Mouse (Mus musculus) midbrain, embryonic 14.5 days (tissue): Measurements from ENCODE around the gene Immt. TPM values are rescaled to one million over a fixed set of nuclear protein-coding genes. Genes with fewer than 3 reads are reported as not detected.

ENCODE experiments used
- ATAC-seq: fragments of 200-750 bp; cut with Nextera tagmentation; 2 replicates; pipeline ENCODE4 v1.8.0; 2017; ENCODE audit warnings: moderate number of reproducible peaks, moderate library complexity; ENCODE audit not compliant: low FRiP score, low TSS enrichment
- DNase-seq: peaks from one replicate; pipeline ENCODE4 v3.0.0-alpha.2; 2015
- H3K27ac ChIP-seq: fragments of 300-500 bp; sonication (generic); replicated peaks from 2 replicates; pipeline ENCODE4 v1.5.1; 2014; ENCODE audit warnings: mild to moderate bottlenecking, low read depth, low read length, moderate library complexity
- H3K27me3 ChIP-seq: fragments of 300-500 bp; sonication (generic); 2 replicates; pipeline ENCODE4 v1.6.1; 2014; ENCODE audit warnings: low read length, control low read depth, mixed read lengths; ENCODE audit not compliant: control insufficient read depth, insufficient read depth
- H3K36me3 ChIP-seq: fragments of 300-500 bp; sonication (generic); 2 replicates; pipeline ENCODE4 v1.6.1; 2014; ENCODE audit warnings: low read length, control low read depth; ENCODE audit not compliant: control insufficient read depth, insufficient read depth
- H3K4me1 ChIP-seq: fragments of 300-500 bp; sonication (generic); 2 replicates; pipeline ENCODE4 v1.6.1; 2014; ENCODE audit warnings: mild to moderate bottlenecking, antibody characterized with exemption, low read length, control low read depth; ENCODE audit not compliant: control insufficient read depth, insufficient read depth
- H3K4me2 ChIP-seq: fragments of 300-500 bp; sonication (generic); 2 replicates; pipeline ENCODE4 v1.6.1; 2014; ENCODE audit warnings: mild to moderate bottlenecking, low read length, moderate library complexity
- H3K4me3 ChIP-seq: fragments of 300-500 bp; sonication (generic); replicated peaks from 2 replicates; pipeline ENCODE4 v1.5.1; 2014; ENCODE audit warnings: low read depth, low read length
- H3K9ac ChIP-seq: fragments of 300-500 bp; sonication (generic); replicated peaks from 2 replicates; pipeline ENCODE4 v1.6.1; 2014; ENCODE audit warnings: mild to moderate bottlenecking, low read length, moderate library complexity
- H3K9me3 ChIP-seq: fragments of 300-500 bp; sonication (generic); 2 replicates; pipeline ENCODE4 v1.6.1; 2016; ENCODE audit warnings: low read length, control low read depth, mixed read lengths; ENCODE audit not compliant: control insufficient read depth
- WGBS: fragments of 180-500 bp; shearing (Covaris S2); extraction: QIAGEN DNeasy Blood & Tissue Kit; methylation state at CpG from one replicate; pipeline ENCODE4 v1.1.7; 2014; 5-methylcytosine and 5-hydroxymethylcytosine counted together
- polyA plus RNA-seq: library from polyadenylated mRNA; unstranded; fragments of >200 nt; fragmentation: Nextera tagmentation; extraction: Ambion mirVana; gene quantifications from 2 replicates; pipeline ENCODE4 v1.2.1, GENCODE M21; 2014

Immt gene
- polyA plus RNA-seq, 1 experiment from 2014 or later, result 173 TPM

GRCm38 (mm10) chr6:71804061-71804829, 26.9 kb upstream of the Immt start:
- Histone ChIP-seq H3K36me3 (peaks cover 37% of the 10 kb centered on the region), H3K4me2 (no peak overlapping the region), H3K27ac (peak overlapping the region; percentile 33; the same call in 1 of the 2 replicates), H3K9ac (no peak overlapping the region), H3K27me3 (no peaks in the 10 kb centered on the region), H3K4me1 (no peaks in the 10 kb centered on the region), H3K4me3 (no peak overlapping the region), H3K9me3 (no peaks in the 10 kb centered on the region)
- 26% methylated on average over 12 of the region's 12 CpGs for WGBS
- DNase-seq (peak; percentile 91), ATAC-seq (peak; percentile 82)

GRCm38 (mm10) chr6:71806713-71807112, 24.4 kb upstream of the Immt start:
- Histone ChIP-seq H3K9ac (no peak overlapping the region), H3K4me2 (no peak overlapping the region), H3K27me3 (no peaks in the 10 kb centered on the region), H3K36me3 (peaks cover 50% of the 10 kb centered on the region), H3K27ac (no peak overlapping the region), H3K4me3 (no peak overlapping the region), H3K4me1 (no peaks in the 10 kb centered on the region), H3K9me3 (no peaks in the 10 kb centered on the region)
- 91% methylated on average over 1 of the region's 1 CpGs for WGBS
- DNase-seq (no peak), ATAC-seq (no peak)

GRCm38 (mm10) chr6:71809890-71810289, 21.2 kb upstream of the Immt start:
- H3K27me3 ChIP-seq, result no peaks in the 10 kb centered on the region
- H3K9ac ChIP-seq, result no peak overlapping the region
- H3K27ac ChIP-seq, result no peak overlapping the region
- H3K9me3 ChIP-seq, result no peaks in the 10 kb centered on the region
- H3K4me3 ChIP-seq, result no peak overlapping the region
- no peak overlapping the region for H3K4me2 ChIP-seq
- no peaks in the 10 kb centered on the region for H3K4me1 ChIP-seq
- DNase-seq, result no peak
- ATAC-seq, result no peak
- H3K36me3 ChIP-seq, result peaks cover 58% of the 10 kb centered on the region
- 94% methylated on average over 9 of the region's 9 CpGs for WGBS

- Histone ChIP-seq H3K27me3 (no peaks in the 10 kb centered on the region), H3K36me3 (peaks cover 71% of the 10 kb centered on the region), H3K4me3 (no peak overlapping the region), H3K9me3 (no peaks in the 10 kb centered on the region), H3K4me2 (no peak overlapping the region), H3K9ac (no peak overlapping the region), H3K27ac (no peak overlapping the region), H3K4me1 (no peaks in the 10 kb centered on the region)
- no peak for ATAC-seq
- WGBS, result 88% methylated on average over 2 of the region's 2 CpGs
- no peak for DNase-seq
Measured at GRCm38 (mm10) chr6:71812820-71813219, 18.3 kb upstream of the Immt start.

DNA sequence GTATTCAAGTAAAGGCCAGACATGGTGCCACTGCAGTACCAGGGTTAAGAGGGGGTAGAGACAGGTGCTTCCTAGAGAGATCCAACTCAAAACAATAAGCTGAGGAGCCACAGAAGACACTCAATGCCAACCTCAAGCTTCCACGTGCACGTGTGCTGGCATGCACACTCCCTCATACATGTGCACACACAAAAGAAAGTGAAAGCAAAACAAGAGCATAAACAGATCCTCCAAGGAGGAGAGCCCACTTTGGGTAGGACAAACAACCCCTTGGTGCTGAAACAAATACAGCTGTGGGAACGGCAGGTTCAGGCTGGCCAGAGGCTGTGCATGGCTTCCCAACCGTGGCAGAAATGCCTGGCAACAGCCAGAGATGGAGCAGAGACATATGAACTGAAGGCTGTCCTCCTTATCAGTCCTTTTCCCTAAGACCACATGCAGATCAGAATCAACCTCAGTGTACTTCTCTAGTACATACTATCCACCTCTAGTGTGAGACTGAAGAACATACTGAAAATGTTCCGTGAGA, 11.3 kb upstream of the Immt start:
- ATAC-seq, result no peak
- WGBS, result 73% methylated on average over 5 of the region's 5 CpGs

DNA sequence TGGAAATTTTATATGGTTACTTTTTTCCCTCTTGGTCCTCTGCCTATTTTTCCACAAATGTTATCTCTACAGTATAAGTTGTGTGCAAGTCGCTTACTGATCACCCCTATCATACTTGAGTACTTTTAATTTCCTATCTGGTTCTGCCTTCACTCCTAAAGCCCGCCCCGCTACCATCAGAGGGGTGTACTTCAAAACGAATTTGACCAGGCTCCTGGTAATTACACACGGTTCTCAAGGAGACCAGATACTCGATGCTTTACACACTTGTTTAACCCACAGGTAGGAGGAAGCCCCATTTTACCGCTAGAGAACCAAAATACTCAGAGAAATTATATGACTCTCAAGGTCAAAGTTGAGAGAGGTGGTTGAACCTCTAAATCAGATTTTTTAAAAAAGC, 8.0 kb upstream of the Immt start:
- no peaks in the 10 kb centered on the region for H3K27me3 ChIP-seq
- peak overlapping the region; percentile 52 for H3K4me2 ChIP-seq
- H3K9ac ChIP-seq, result peak overlapping the region; percentile 48; the same call in 1 of the 2 replicates
- peaks cover 5% of the 10 kb centered on the region for H3K36me3 ChIP-seq
- H3K4me1 ChIP-seq, result peaks cover 6% of the 10 kb centered on the region; the same call in 1 of the 2 replicates
- DNase-seq (no peak), ATAC-seq (peak; percentile 61)
- H3K4me3 ChIP-seq, result peak overlapping the region; percentile 53
- no peaks in the 10 kb centered on the region for H3K9me3 ChIP-seq
- H3K27ac ChIP-seq, result no peak overlapping the region
- WGBS, result 1% methylated on average over 7 of the region's 7 CpGs

More for the DNA sequence above, 11.3 kb upstream of the Immt start:
- H3K27ac ChIP-seq, result no peak overlapping the region
- H3K36me3 ChIP-seq, result peaks cover 35% of the 10 kb centered on the region
- no peak for DNase-seq
- H3K4me3 ChIP-seq, result no peak overlapping the region
- peaks cover 6% of the 10 kb centered on the region; the same call in 1 of the 2 replicates for H3K4me1 ChIP-seq
- H3K4me2 ChIP-seq, result no peak overlapping the region
- no peak overlapping the region for H3K9ac ChIP-seq
- no peaks in the 10 kb centered on the region for H3K9me3 ChIP-seq
- no peaks in the 10 kb centered on the region for H3K27me3 ChIP-seq

GRCm38 (mm10) chr6:71823488-71823887, 7.6 kb upstream of the Immt start:
- H3K27me3 ChIP-seq, result no peaks in the 10 kb centered on the region

DNA sequence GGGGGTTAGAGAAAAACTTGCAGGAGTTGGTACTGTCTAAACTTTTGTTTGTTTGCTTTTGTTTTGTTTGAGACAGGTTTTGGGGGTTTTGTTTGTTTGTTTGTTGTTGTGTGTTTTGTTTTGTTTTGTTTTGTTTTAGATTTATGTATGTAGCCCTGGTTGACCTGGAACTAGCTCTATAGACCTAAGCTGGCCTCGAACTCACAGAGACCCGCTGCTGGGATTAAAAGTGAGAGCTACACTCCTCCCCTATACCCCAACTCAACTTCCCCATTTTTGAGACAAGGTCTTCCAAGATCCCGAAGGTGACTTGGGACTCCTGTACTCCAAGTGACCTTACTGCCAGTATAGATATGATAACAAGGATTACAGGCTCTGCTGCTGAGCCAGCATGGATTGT, 7.2 kb upstream of the Immt start:
- peak overlapping the region; percentile 52 for H3K4me2 ChIP-seq
- H3K4me1 ChIP-seq, result peaks cover 6% of the 10 kb centered on the region; the same call in 1 of the 2 replicates
- no peak overlapping the region for H3K9ac ChIP-seq
- peak overlapping the region; percentile 53 for H3K4me3 ChIP-seq
- ATAC-seq, result 0 out of 2 replicates have a peak, but pooled peaks have one; percentile 48
- DNase-seq, result no peak
- no peaks in the 10 kb centered on the region for H3K27me3 ChIP-seq
- WGBS, result 31% methylated on average over 3 of the region's 3 CpGs
- H3K9me3 ChIP-seq, result no peaks in the 10 kb centered on the region
- no peak overlapping the region for H3K27ac ChIP-seq
- no peaks in the 10 kb centered on the region for H3K36me3 ChIP-seq

More at GRCm38 (mm10) chr6:71823488-71823887, 7.6 kb upstream of the Immt start:
- Histone ChIP-seq H3K4me3 (peak overlapping the region; percentile 53), H3K4me2 (peak overlapping the region; percentile 52), H3K4me1 (peaks cover 6% of the 10 kb centered on the region; the same call in 1 of the 2 replicates), H3K9me3 (no peaks in the 10 kb centered on the region), H3K36me3 (0 out of 2 replicates have a peak, but pooled peaks cover 1% of the 10 kb centered on the region), H3K27ac (0 out of 2 replicates have a peak overlapping the region, but pooled peaks have one; percentile 28), H3K9ac (peak overlapping the region; percentile 48; the same call in 1 of the 2 replicates)
- ATAC-seq (peak; percentile 89), DNase-seq (peak; percentile 93)
- WGBS, result under 1% methylated on average over 19 of the region's 19 CpGs
